Mouse (Mus musculus) adrenal gland, postnatal 14 days (tissue): ENCODE data around the gene Soga3. TPM values are rescaled to one million over a fixed set of nuclear protein-coding genes. Genes with fewer than 3 reads are reported as not detected.

Source experiments
- DNase-seq: peaks from one replicate; pipeline ENCODE4 v3.0.0; 2021; ENCODE audit warnings: mixed read lengths
- total RNA-seq: library from RNA; stranded (reverse); gene quantifications from 2 replicates; pipeline ENCODE4 v1.2.3, GENCODE M21; 2021

Soga3 gene
- total RNA-seq, 1 experiment from 2014 or later, result 4.9 TPM

DNA sequence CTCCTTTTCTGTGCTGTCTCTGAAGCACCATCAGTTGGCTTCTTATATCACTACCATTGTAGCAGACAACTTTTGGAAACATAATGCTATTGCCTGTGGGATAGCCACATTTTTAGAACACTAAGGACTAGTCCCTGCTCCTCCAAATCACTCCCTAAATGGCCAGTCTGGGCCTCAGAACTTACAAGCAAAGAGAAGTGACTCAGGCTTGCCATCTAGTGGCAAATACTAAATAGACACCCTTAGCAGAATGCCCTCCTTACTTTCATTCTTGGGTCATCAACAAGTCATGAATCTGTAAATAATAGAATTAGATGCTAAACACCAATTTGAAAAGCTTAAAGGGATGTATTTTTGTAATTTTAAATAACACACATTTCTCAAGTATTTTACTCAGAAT is 63.1 kb downstream of the Soga3 start:
- no peak for DNase-seq

- no peak for DNase-seq
Measured at GRCm38 (mm10) chr10:29208735-29209134, 65.1 kb downstream of the Soga3 start.

- peak; percentile 30 for DNase-seq
Measured at GRCm38 (mm10) chr10:29211453-29211852, 67.8 kb downstream of the Soga3 start, which contains the start of gene 9330159F19Rik. Gene 9330159F19Rik, plus strand, starts transcription at chr10:29211606.

DNA sequence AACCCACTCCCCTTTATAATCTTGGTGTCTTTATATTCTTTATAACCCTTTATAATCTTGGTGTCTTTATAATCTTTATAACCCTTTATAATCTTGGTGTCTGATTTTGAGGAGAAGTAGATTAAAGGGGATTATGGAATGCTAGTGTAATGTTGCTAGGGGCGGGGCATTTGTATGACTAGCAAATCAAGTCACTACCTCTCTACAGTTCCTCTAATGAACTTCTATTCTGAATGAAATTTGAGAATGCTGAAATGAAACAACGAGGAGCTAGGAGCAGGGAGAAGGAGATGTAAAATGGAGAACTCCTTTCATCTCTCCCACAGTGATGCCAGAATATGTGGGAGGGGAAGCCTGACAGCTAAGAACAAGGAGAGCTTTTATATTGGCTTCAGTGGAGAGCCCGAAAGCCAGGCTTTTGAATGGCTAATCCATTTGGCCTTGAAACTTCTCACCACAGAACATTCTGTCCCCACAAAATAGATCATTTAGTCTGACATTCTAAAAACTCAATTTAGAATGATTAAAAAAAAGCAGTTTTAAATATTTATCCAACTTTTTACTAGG is 70.0 kb downstream of the Soga3 start:
- DNase-seq, result no peak

DNA sequence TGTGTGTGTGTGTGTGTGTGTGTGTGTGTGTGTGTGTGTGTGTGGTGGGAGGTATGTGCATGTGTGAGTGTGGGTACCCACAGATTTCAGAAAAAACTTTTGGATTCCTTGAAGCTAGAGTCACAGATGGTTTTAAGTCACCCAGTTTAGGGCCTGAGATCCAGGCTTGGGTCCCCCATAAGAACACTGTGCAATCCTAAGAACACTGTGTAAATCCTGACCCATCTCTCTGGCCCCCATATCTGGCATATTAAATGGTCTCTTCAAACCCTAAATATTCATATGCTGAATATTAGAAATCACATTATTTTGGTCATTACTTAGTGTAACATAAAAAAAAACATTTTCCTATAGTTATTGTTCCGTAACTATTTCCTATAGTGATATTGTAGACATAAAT is 73.3 kb downstream of the Soga3 start:
- no peak for DNase-seq

DNA sequence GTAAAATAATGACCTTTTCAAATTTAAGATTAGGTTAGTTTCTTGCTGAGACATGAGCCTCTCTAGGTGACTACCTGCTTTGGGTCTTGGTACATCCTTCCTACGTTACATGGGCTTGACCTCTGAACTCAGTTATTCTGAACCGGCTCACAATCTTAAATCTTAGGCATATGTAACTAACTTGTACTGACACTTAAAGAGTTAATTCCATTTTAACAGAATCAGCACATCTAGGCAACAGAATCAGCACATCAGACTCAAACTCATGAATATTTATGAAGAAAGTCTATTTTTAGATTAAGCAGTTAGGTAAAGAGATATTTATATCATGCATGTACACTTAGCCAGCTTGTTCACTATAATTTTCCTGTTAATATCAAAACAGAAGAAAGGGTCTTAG is 73.8 kb downstream of the Soga3 start:
- no peak for DNase-seq

GRCm38 (mm10) chr10:29225329-29225728 is 81.7 kb downstream of the Soga3 start:
- no peak for DNase-seq

GRCm38 (mm10) chr10:29231208-29231607 is 87.6 kb downstream of the Soga3 start:
- DNase-seq, result no peak

Other genes with a start within 250 kb of the Soga3 start
- not detected in 2 replicates for gene 2310057J18Rik, start 157.5 kb upstream of the Soga3 start, total RNA-seq
- gene Gm49353, start 55.1 kb downstream of the Soga3 start, total RNA-seq, result 0.86 TPM in 1 of 2 replicates, not detected in the other
- gene 9330159F19Rik, start 67.8 kb downstream of the Soga3 start, total RNA-seq, result 3.5 and 3.6 TPM in 2 replicates
- gene Echdc1, start 169.3 kb downstream of the Soga3 start, total RNA-seq, result 52.3 and 71.0 TPM in 2 replicates
- 46.9 and 49.9 TPM in 2 replicates for gene Rnf146, start 218.6 kb downstream of the Soga3 start, total RNA-seq